Mouse (Mus musculus) bone marrow macrophage, adult 2 months (primary cell): ENCODE data around the gene Tfpi.

Experiments
- CTCF ChIP-seq: IDR thresholded peaks from 2 replicates; pipeline ENCODE4 v1.5.1; 2012; ENCODE audit warnings: low read depth, mild to moderate bottlenecking, low read length, moderate library complexity
- POLR2A ChIP-seq: IDR thresholded peaks from 2 replicates; pipeline ENCODE4 v1.6.1; 2012; ENCODE audit warnings: mild to moderate bottlenecking, low read depth, low read length, borderline replicate concordance

- TF ChIP-seq CTCF (no peak), POLR2A (no peak)
Measured at GRCm38 (mm10) chr2:84445499-84445898, 31.1 kb downstream of the Tfpi start.
